Mouse (Mus musculus): ENCODE measurements around the gene Tmem135. TPM values are rescaled to one million over a fixed set of nuclear protein-coding genes. Genes with fewer than 3 reads are reported as not detected.

The Tmem135 gene
- polyA plus RNA-seq, 1 experiment from 2014 or later = 21.7 TPM

- TF ChIP-seq EP300 (IDR thresholded peaks at IDR 0.05) = no peak
- TF ChIP-seq CTCF (IDR thresholded peaks at IDR 0.05) = no peak
- no peaks in the 10 kb centered on the region for H3K9me3 ChIP-seq (ENCODE audit: low read length)
- no peaks in the 10 kb centered on the region for H3K27me3 ChIP-seq (replicated peaks; ENCODE audit: insufficient read depth, low read length)
- 73% methylated on average over 4 of the region's 4 CpGs for WGBS
- ATAC-seq = no peak
- no peaks in the 10 kb centered on the region for H3K36me3 ChIP-seq (ENCODE audit: insufficient read depth, low read length)
- H3K9ac ChIP-seq (replicated peaks; ENCODE audit: low read depth) = no peak overlapping the region
- no peak overlapping the region for H3K4me3 ChIP-seq (ENCODE audit: low read depth, low read length)
- no peaks in the 10 kb centered on the region for H3K4me1 ChIP-seq (ENCODE audit: insufficient read depth, low read depth, low read length)
- DNase-seq (ENCODE audit: low spot score) = no peak
- H3K27ac ChIP-seq (ENCODE audit: low read length) = no peak overlapping the region
- no peak overlapping the region for H3K4me2 ChIP-seq (replicated peaks; ENCODE audit: low read depth, low read length)
These were observed 247.4 kb downstream of the Tmem135 start for GRCm38 (mm10) chr7:89156629-89157028.

- DNase-seq (ENCODE audit: low spot score) (no peak), ATAC-seq (no peak)
- Histone ChIP-seq H3K4me3 (ENCODE audit: low read depth, low read length) (no peak overlapping the region), H3K4me1 (ENCODE audit: insufficient read depth, low read depth, low read length) (no peaks in the 10 kb centered on the region), H3K36me3 (ENCODE audit: insufficient read depth, low read length) (no peaks in the 10 kb centered on the region), H3K4me2 (replicated peaks; ENCODE audit: low read depth, low read length) (no peak overlapping the region), H3K27ac (ENCODE audit: low read length) (no peak overlapping the region), H3K9ac (replicated peaks; ENCODE audit: low read depth) (no peak overlapping the region), H3K27me3 (replicated peaks; ENCODE audit: insufficient read depth, low read length) (no peaks in the 10 kb centered on the region), H3K9me3 (ENCODE audit: low read length) (no peaks in the 10 kb centered on the region)
- no peak for TF ChIP-seq CTCF (IDR thresholded peaks at IDR 0.05)
- 61% methylated on average over 7 of the region's 7 CpGs for WGBS
These were observed 248.3 kb downstream of the Tmem135 start for GRCm38 (mm10) chr7:89155741-89156140.

DNA sequence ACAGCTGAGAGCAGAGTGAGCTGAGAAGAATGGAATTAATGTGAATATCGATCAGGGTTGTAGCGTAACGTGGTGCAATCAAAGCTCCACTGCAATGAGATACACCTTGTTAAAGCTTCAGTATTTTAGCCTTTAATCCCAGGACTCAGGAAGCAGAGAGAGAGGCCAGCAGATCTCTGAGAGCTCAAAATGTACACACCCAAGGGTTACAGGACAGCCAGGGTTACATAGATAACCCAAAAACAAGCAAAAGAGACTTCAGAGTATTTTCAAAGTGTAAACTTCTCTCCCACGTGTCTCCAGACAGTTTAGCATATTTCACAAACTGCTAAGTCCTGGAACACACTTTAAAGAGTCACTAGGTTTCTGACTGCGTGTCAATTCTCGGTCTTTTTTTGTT, 248.8 kb downstream of the Tmem135 start:
- DNase-seq (ENCODE audit: low spot score) (no peak), ATAC-seq (no peak)
- H3K27me3 ChIP-seq (replicated peaks; ENCODE audit: insufficient read depth, low read length) = no peaks in the 10 kb centered on the region
- H3K4me3 ChIP-seq (ENCODE audit: low read depth, low read length) = no peak overlapping the region
- WGBS = 77% methylated on average over 6 of the region's 6 CpGs
- no peaks in the 10 kb centered on the region for H3K9me3 ChIP-seq (ENCODE audit: low read length)
- no peak overlapping the region for H3K9ac ChIP-seq (replicated peaks; ENCODE audit: low read depth)
- TF ChIP-seq CTCF (IDR thresholded peaks at IDR 0.05) (no peak), EP300 (IDR thresholded peaks at IDR 0.05) (no peak)
- H3K4me1 ChIP-seq (ENCODE audit: insufficient read depth, low read depth, low read length) = no peaks in the 10 kb centered on the region
- H3K36me3 ChIP-seq (ENCODE audit: insufficient read depth, low read length) = no peaks in the 10 kb centered on the region
- no peak overlapping the region for H3K27ac ChIP-seq (ENCODE audit: low read length)
- H3K4me2 ChIP-seq (replicated peaks; ENCODE audit: low read depth, low read length) = no peak overlapping the region

- peak; percentile 89 for ATAC-seq
- H3K9ac ChIP-seq (replicated peaks; ENCODE audit: low read depth) = no peak overlapping the region
- TF ChIP-seq EP300 (IDR thresholded peaks at IDR 0.05) (peak; percentile 85), CTCF (IDR thresholded peaks at IDR 0.05) (no peak)
- peak; percentile 40 for DNase-seq (ENCODE audit: low spot score)
- 79% methylated on average over 6 of the region's 6 CpGs for WGBS
- H3K4me1 ChIP-seq (ENCODE audit: insufficient read depth, low read depth, low read length) = no peaks in the 10 kb centered on the region
- H3K27me3 ChIP-seq (replicated peaks; ENCODE audit: insufficient read depth, low read length) = no peaks in the 10 kb centered on the region
- no peak overlapping the region for H3K4me2 ChIP-seq (replicated peaks; ENCODE audit: low read depth, low read length)
- no peak overlapping the region for H3K4me3 ChIP-seq (ENCODE audit: low read depth, low read length)
- no peak overlapping the region for H3K27ac ChIP-seq (ENCODE audit: low read length)
- no peaks in the 10 kb centered on the region for H3K9me3 ChIP-seq (ENCODE audit: low read length)
- no peaks in the 10 kb centered on the region for H3K36me3 ChIP-seq (ENCODE audit: insufficient read depth, low read length)
These were observed 252.7 kb downstream of the Tmem135 start for GRCm38 (mm10) chr7:89151345-89151744.

- Histone ChIP-seq H3K4me3 (ENCODE audit: low read depth, low read length) (no peak overlapping the region), H3K9ac (replicated peaks; ENCODE audit: low read depth) (no peak overlapping the region), H3K4me1 (ENCODE audit: insufficient read depth, low read depth, low read length) (no peaks in the 10 kb centered on the region), H3K27ac (ENCODE audit: low read length) (no peak overlapping the region), H3K4me2 (replicated peaks; ENCODE audit: low read depth, low read length) (no peak overlapping the region), H3K36me3 (ENCODE audit: insufficient read depth, low read length) (0 out of 2 replicates have a peak, but pooled peaks cover 12% of the 10 kb centered on the region), H3K9me3 (ENCODE audit: low read length) (no peaks in the 10 kb centered on the region), H3K27me3 (replicated peaks; ENCODE audit: insufficient read depth, low read length) (no peaks in the 10 kb centered on the region)
- WGBS = 83% methylated on average over 5 of the region's 5 CpGs
- ATAC-seq (no peak), DNase-seq (ENCODE audit: low spot score) (no peak)
- TF ChIP-seq CTCF (IDR thresholded peaks at IDR 0.05) (no peak), EP300 (IDR thresholded peaks at IDR 0.05) (no peak)
These were observed 263.3 kb downstream of the Tmem135 start for GRCm38 (mm10) chr7:89140640-89141300.

DNA sequence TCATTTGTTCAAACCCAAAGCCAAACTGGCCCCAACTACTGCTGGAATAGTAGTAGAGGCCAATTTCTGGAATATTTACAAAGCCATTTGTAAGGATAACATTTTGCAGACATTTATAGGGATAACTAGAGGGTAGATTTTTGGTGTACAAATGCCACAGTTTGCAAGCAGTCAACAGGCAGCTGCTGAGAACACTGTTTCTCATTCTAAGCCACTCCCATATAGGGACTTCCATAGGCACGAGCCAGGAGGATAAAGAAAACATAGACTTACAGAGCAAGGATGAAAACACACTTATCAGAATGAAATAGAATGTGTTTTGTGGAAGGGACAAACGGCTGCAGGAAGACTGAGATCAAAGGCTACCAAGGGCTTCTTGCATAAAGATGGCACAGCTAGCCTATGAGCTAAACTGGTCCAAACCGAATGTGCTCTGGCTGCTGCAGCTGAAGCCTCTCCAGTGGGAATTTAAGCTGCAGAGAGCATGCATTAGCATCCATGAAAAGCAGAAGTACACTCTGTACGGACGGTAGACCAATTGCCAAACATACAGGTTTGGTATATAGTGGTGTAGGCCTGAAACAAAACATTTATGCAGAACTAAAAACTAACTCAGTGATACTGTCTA, 269.0 kb downstream of the Tmem135 start:
- WGBS = 58% methylated on average over 5 of the region's 5 CpGs
- H3K9ac ChIP-seq (replicated peaks; ENCODE audit: low read depth) = no peak overlapping the region

More for the DNA sequence above, 269.0 kb downstream of the Tmem135 start:
- H3K36me3 ChIP-seq (ENCODE audit: insufficient read depth, low read length) = no peaks in the 10 kb centered on the region
- H3K27ac ChIP-seq (ENCODE audit: low read length) = no peak overlapping the region
- no peak overlapping the region for H3K4me2 ChIP-seq (replicated peaks; ENCODE audit: low read depth, low read length)
- DNase-seq (ENCODE audit: low spot score) = no peak
- no peak for ATAC-seq
- no peaks in the 10 kb centered on the region for H3K9me3 ChIP-seq (ENCODE audit: low read length)
- H3K27me3 ChIP-seq (replicated peaks; ENCODE audit: insufficient read depth, low read length) = no peaks in the 10 kb centered on the region
- no peak for TF ChIP-seq EP300 (IDR thresholded peaks at IDR 0.05)
- no peak overlapping the region for H3K4me3 ChIP-seq (ENCODE audit: low read depth, low read length)
- no peaks in the 10 kb centered on the region for H3K4me1 ChIP-seq (ENCODE audit: insufficient read depth, low read depth, low read length)
